Mouse (Mus musculus): ENCODE results near the gene Vav3.

Vav3 gene

DNA sequence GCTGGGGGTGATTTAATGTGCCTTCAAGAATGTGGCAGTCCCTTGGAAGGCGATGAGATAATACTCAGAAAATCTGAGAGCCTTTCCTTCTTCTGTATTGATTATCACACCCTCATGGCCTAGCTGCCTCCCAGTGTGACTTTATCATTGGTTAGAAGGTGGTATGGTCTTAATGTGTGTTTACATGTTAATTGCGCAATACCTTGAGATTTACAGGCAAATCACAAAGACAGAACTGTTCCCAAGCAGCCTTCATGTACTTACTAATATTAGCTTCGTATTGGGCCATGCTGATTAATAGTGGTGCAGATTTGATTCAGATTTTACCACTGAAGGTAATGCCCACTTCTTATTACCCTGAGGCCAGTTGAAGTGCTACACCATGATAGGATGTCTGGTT lies 381.3 kb downstream of the Vav3 start:
- DNase-seq = no peak

DNA sequence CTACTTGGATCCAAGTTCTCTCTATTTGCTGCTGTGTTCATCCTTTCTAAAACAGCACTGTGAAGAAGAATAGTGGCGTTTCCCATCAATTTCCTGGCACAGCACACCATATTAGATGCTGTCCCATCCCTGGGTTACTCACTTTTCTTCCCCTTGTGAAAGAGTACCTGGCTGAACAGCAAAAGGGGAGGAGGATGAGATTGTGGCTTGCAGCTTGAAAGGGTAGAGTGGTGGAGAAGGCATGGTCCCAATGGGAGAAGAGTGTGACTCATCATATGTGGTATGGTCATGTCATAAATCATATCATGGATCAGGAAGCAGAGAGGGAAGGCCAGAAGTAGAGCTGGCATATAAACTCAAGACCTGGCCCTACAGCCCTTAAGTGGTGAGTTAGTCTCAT lies 386.3 kb downstream of the Vav3 start:
- no peak for DNase-seq

DNA sequence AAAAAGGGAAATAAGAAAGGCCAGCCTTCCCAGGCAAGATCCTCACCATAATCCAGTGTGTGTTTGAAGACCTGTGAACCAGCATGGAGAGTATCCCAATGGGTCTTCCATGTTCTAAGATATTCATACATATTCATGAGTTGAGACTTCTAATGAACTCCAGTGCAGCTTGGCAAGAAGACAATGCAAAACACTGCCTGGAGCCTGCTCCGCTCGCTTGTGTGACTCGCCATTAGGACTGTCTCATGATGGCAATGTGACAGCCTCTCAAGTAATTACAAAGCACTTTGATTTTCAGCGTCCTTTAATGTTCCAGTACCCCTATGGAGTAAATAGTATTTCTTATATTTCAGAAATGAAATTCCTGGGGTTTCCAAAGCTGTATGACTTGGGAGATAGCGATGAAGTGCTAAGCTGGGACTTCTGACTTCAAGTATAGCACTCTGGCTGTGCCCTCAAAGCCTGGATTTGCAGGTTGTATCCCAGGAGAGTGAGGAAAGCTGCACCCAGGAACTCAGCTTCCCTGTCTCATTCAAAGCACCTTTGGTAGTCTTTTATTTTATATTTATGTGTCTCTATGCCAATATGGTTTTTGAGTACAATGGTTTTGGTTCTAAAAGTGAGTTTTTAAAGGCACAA lies 391.3 kb downstream of the Vav3 start:
- DNase-seq = no peak

DNA sequence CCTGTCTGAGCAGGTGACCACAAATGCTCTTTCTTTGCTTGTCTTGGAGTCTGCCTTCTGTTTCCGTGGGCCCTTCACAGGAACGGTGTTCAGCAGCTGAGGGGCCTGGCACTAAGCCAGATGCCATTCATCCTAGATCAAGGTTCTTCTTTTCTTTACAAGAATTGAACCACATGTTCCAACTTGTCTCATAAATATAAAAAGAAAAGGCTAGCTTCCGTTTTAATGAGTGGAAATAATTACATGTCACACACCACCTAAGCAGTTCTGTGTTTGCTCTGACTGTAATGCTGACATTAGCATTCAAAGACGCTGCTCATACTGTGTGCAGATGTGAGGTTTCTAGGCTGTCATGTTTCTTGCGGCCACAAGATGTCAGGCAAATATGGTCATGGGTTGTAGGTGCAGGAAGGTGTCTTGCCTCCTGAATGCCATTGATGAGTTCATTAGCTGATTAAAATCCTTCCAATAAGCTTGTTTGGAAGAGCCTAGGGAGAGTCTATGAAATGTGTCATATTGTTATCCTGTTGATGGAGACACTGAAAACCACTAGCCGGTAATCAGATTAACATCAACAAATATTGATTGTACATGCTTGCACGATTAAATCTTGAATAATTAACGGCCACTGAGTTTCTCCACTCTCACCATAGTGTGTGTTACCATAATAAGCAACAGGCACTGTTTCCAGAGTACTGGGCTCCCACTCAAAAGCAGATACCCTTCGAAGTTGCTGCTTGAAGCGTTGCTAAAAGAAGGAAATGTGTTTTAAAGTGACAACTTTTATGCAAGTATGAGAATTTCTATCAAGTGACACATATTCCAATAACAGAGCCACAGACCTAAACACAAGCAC lies 392.1 kb downstream of the Vav3 start:
- no peak for DNase-seq

Data from B cell, adult 2 months (primary cell).